Mouse (Mus musculus): ENCODE measurements around the gene Mrpl49. TPM values are rescaled to one million over a fixed set of nuclear protein-coding genes. Genes with fewer than 3 reads are reported as not detected.

Mrpl49 gene
- 28.2 and 29.6 TPM in 2 replicates for polyA plus RNA-seq (2015; fragmentation: Nextera tagmentation; extraction: Ambion mirVana)

DNA sequence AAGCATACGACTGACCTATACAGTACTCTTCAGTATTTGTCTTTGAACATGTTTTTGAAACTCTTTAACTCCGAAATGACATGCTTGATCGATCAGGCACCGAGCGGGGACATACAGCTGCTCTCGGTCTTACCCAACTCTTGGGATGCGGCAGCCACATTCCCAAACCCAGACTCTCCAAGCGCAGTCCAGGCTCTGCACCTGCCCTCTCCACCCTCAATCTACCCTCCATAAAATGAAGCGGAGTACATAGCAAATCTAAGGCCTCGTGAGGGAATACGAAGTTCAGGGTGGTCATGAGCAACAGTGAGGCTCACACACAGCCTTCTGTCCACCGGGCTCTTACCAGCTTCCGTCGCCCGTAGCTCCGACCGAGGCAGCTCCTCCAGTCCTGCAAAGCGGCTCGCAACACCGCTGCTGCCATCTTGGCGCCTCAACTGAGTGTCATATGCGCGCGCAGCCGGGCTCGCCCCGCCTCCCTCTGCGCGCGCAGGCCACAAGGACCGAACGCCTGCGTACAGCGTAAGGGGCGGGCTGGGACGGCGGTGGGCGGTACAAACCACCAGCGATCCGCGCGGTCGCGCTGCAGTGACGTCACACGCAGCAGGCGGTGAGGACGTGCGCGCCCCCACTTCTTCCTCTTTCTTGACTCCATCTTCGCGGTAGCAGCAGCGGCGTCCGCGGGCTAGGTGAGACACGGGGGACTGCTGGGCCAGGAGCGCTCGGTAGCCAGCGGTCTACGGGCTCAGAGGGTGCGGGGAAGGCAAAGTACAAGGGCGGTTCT is at the start of gene Mrpl49, which contains the start of gene Fau:
TSS of gene Mrpl49 (minus strand) at position 473 of the 784 bp plus-strand sequence.
TSS of gene Fau (plus strand) at position 532 of the 784 bp plus-strand sequence.
- 1% methylated on average over 63 of the region's 63 CpGs for WGBS (ENCODE audit: insufficient replicate concordance)
- H3K9ac ChIP-seq (replicated peaks), result peak within 1 kb of the TSS; percentile 94
- TF ChIP-seq EP300 (IDR thresholded peaks at IDR 0.05; ENCODE audit: low read depth), result no peak; the same call in 1 of the 2 replicates
- 0 out of 2 replicates have a peak, but pooled peaks have one; percentile 7 for TF ChIP-seq CTCF (IDR thresholded peaks at IDR 0.05; ENCODE audit: low read depth)
- H3K4me2 ChIP-seq (ENCODE audit: low read depth, low read length), result peak within 1 kb of the TSS; percentile 82
- H3K4me1 ChIP-seq (ENCODE audit: insufficient read depth), result peaks cover 30% of the 10 kb centered on the region
- H3K27me3 ChIP-seq (ENCODE audit: insufficient read depth, low read length), result no peaks in the 10 kb centered on the region
- peak within 1 kb of the TSS; percentile 78 for H3K4me3 ChIP-seq (ENCODE audit: low read depth, low read length)
- DNase-seq (peak; percentile 99), ATAC-seq (peak; percentile 79)
- H3K36me3 ChIP-seq (replicated peaks; ENCODE audit: insufficient read depth, low read length), result peaks cover 46% of the 10 kb centered on the region
- no peaks in the 10 kb centered on the region for H3K9me3 ChIP-seq (ENCODE audit: low read length)
- peak within 1 kb of the TSS; percentile 75 for H3K27ac ChIP-seq (ENCODE audit: low read depth)

DNA sequence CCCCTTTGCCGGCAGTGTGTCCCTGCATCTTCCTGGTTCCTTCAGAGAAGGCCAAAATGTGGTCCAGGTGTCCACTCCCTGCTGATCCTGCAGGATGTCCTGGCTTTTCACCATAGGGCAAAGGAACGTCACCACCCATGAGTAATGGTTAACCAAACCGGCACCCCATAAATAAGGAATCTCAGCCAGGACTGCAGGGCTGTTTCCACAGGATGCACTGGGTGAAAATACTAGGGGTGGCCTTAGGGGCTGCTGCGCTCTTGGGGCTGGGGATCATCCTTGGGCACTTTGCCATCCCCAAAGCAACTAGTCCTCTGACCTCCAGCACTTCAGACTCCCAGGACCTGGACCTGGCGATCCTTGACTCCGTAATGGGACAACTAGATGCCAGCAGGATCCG is 48.0 kb upstream of the Mrpl49 start, which contains the start of gene Naaladl1:
TSS of gene Naaladl1 (plus strand) at position 197 of the 400 bp plus-strand sequence.
- WGBS (ENCODE audit: insufficient replicate concordance), result 70% methylated on average over 7 of the region's 7 CpGs

DNA sequence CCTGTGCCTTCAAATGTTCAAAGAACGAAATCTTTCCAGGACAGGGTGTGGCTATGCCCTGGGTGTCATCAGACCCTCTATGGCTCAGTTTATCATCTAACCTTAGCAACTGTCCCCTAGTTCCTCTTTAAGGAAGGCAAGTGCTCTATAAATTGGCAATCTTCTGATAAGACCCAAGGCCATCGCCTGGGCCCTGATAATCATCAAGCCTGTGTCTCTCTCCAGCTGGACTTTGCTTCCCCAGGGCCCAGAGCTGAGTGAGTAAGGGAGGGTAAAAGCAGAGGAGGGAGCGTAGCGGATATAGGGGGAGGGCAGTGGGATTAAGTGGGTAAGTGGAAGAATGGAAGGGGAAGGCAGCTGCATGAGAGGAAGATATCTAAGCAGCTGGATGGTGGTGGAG is 46.9 kb upstream of the Mrpl49 start:
- H3K4me2 ChIP-seq (ENCODE audit: low read depth, low read length), result no peak overlapping the region
- 49% methylated on average over 4 of the region's 4 CpGs for WGBS (ENCODE audit: insufficient replicate concordance)
- ATAC-seq (no peak), DNase-seq (no peak)
- no peaks in the 10 kb centered on the region for H3K9me3 ChIP-seq (ENCODE audit: low read length)
- peaks cover 29% of the 10 kb centered on the region for H3K4me1 ChIP-seq (ENCODE audit: insufficient read depth)
- H3K27me3 ChIP-seq (ENCODE audit: insufficient read depth, low read length), result no peaks in the 10 kb centered on the region
- H3K4me3 ChIP-seq (ENCODE audit: low read depth, low read length), result no peak overlapping the region
- H3K27ac ChIP-seq (ENCODE audit: low read depth), result 0 out of 2 replicates have a peak overlapping the region, but pooled peaks have one; percentile 9
- TF ChIP-seq CTCF (IDR thresholded peaks at IDR 0.05; ENCODE audit: low read depth), result no peak
- no peak for TF ChIP-seq EP300 (IDR thresholded peaks at IDR 0.05; ENCODE audit: low read depth)
- no peak overlapping the region; the same call in 1 of the 2 replicates for H3K9ac ChIP-seq (replicated peaks)
- no peaks in the 10 kb centered on the region for H3K36me3 ChIP-seq (replicated peaks; ENCODE audit: insufficient read depth, low read length)

More for the DNA sequence above, 48.0 kb upstream of the Mrpl49 start, which contains the start of gene Naaladl1:
- no peaks in the 10 kb centered on the region for H3K36me3 ChIP-seq (replicated peaks; ENCODE audit: insufficient read depth, low read length)
- no peaks in the 10 kb centered on the region for H3K9me3 ChIP-seq (ENCODE audit: low read length)
- H3K4me3 ChIP-seq (ENCODE audit: low read depth, low read length), result no peak within 1 kb of the TSS
- no peak within 1 kb of the TSS for H3K4me2 ChIP-seq (ENCODE audit: low read depth, low read length)
- no peak within 1 kb of the TSS; the same call in 1 of the 2 replicates for H3K9ac ChIP-seq (replicated peaks)
- ATAC-seq (no peak), DNase-seq (no peak)
- H3K27me3 ChIP-seq (ENCODE audit: insufficient read depth, low read length), result no peaks in the 10 kb centered on the region
- no peak for TF ChIP-seq CTCF (IDR thresholded peaks at IDR 0.05; ENCODE audit: low read depth)
- TF ChIP-seq EP300 (IDR thresholded peaks at IDR 0.05; ENCODE audit: low read depth), result no peak
- H3K27ac ChIP-seq (ENCODE audit: low read depth), result no peak within 1 kb of the TSS
- peaks cover 29% of the 10 kb centered on the region for H3K4me1 ChIP-seq (ENCODE audit: insufficient read depth)

DNA sequence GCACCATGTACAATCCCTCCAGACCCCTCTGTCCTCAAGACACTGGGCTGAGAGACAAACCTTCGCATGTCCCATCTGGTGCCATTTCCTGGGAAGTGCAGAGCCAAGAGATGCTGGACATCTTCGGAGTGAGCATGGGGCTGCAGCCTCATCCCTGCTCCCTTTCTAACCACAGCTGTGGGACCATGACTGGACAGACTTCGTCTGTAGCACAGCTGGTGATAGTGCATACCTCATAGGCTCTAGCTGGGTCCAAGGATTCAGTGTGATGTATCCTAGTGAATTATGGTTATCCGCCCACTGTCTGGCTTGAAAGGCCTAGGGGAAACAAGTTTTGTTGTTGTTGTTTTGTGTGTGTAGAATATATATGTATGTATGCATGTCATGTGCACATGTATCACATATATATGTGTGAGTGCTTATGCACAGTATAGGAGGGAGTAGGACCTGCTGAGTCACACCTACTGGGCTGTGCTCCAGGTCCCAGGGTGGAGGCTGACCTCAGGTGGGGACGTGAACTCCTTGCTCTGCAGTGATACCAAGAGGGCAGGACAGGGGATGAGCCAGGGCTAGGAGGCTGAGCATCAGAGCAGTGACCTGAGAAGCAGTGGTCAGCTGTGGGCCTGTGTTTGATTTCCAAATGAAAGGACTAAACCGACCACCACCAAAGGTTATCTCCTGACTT is 44.7 kb upstream of the Mrpl49 start:
- no peak overlapping the region for H3K9ac ChIP-seq (replicated peaks)
- H3K4me3 ChIP-seq (ENCODE audit: low read depth, low read length), result no peak overlapping the region
- no peaks in the 10 kb centered on the region for H3K9me3 ChIP-seq (ENCODE audit: low read length)
- H3K4me1 ChIP-seq (ENCODE audit: insufficient read depth), result peaks cover 29% of the 10 kb centered on the region
- H3K27ac ChIP-seq (ENCODE audit: low read depth), result peak overlapping the region; percentile 73
- ATAC-seq (peak; percentile 96), DNase-seq (peak; percentile 77)
- 63% methylated on average over 6 of the region's 6 CpGs for WGBS (ENCODE audit: insufficient replicate concordance)
- no peaks in the 10 kb centered on the region for H3K36me3 ChIP-seq (replicated peaks; ENCODE audit: insufficient read depth, low read length)
- TF ChIP-seq CTCF (IDR thresholded peaks at IDR 0.05; ENCODE audit: low read depth) (peak; percentile 20; the same call in 1 of the 2 replicates), EP300 (IDR thresholded peaks at IDR 0.05; ENCODE audit: low read depth) (no peak)
- peak overlapping the region; percentile 26 for H3K4me2 ChIP-seq (ENCODE audit: low read depth, low read length)
- H3K27me3 ChIP-seq (ENCODE audit: insufficient read depth, low read length), result no peaks in the 10 kb centered on the region

DNA sequence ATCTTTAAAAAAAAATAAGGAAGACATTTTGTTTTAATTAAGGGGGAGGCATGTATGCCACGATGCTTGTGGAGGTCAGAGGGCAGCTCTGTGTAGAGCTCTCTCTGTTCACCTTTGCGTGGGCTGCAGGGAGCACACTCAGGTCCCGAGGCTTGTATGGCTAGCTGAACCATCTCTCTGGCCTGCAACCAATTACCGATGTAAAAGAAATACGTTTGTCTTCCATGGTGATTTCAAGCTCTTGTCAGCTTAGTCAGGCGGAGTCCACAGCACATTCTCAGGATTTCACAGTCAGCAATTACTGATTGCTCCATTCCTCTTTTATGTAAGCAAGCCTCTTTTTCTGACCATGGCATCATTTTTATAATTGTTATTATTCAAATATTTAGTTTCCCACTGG is 43.6 kb upstream of the Mrpl49 start:
- Histone ChIP-seq H3K4me1 (ENCODE audit: insufficient read depth) (peaks cover 29% of the 10 kb centered on the region), H3K9me3 (ENCODE audit: low read length) (no peaks in the 10 kb centered on the region), H3K36me3 (replicated peaks; ENCODE audit: insufficient read depth, low read length) (no peaks in the 10 kb centered on the region), H3K4me2 (ENCODE audit: low read depth, low read length) (no peak overlapping the region), H3K27ac (ENCODE audit: low read depth) (no peak overlapping the region), H3K9ac (replicated peaks) (no peak overlapping the region), H3K4me3 (ENCODE audit: low read depth, low read length) (no peak overlapping the region), H3K27me3 (ENCODE audit: insufficient read depth, low read length) (no peaks in the 10 kb centered on the region)
- WGBS (ENCODE audit: insufficient replicate concordance), result 71% methylated on average over 6 of the region's 6 CpGs
- TF ChIP-seq CTCF (IDR thresholded peaks at IDR 0.05; ENCODE audit: low read depth) (no peak), EP300 (IDR thresholded peaks at IDR 0.05; ENCODE audit: low read depth) (no peak)
- ATAC-seq, result no peak
- DNase-seq, result no peak

DNA sequence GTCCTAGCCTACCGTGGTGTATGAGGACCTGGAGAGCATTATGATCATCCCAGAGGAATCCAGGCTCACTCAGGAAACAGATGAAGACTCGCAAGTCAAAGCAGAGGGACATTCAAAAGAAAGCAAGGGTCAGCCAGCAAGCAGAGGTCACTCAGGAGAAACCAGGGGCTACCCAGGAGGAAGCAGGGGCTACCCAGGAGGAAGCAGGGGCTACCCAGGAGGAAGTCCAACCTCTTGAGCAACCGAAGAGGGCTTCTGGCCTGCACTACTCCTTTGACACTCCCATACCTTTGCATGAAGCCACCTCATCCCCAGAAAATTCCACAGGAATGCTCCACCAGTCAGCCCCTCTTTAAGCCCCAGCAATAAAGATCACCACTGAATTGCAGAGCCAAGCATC is 40.3 kb upstream of the Mrpl49 start:
- Histone ChIP-seq H3K9me3 (ENCODE audit: low read length) (no peaks in the 10 kb centered on the region), H3K4me1 (ENCODE audit: insufficient read depth) (peaks cover 10% of the 10 kb centered on the region), H3K36me3 (replicated peaks; ENCODE audit: insufficient read depth, low read length) (peaks cover 14% of the 10 kb centered on the region), H3K9ac (replicated peaks) (no peak overlapping the region), H3K27ac (ENCODE audit: low read depth) (no peak overlapping the region), H3K4me3 (ENCODE audit: low read depth, low read length) (no peak overlapping the region), H3K4me2 (ENCODE audit: low read depth, low read length) (no peak overlapping the region), H3K27me3 (ENCODE audit: insufficient read depth, low read length) (no peaks in the 10 kb centered on the region)
- DNase-seq (no peak), ATAC-seq (no peak)
- no peak for TF ChIP-seq CTCF (IDR thresholded peaks at IDR 0.05; ENCODE audit: low read depth)
- no peak for TF ChIP-seq EP300 (IDR thresholded peaks at IDR 0.05; ENCODE audit: low read depth)
- WGBS (ENCODE audit: insufficient replicate concordance), result 70% methylated on average over 3 of the region's 3 CpGs

Data from liver, postnatal 0 days (tissue).